Mouse (Mus musculus) liver, embryonic 14.5 days (tissue): Measurements from ENCODE around the gene Zmiz1.

Experiments used
- CTCF ChIP-seq: IDR thresholded peaks from 2 replicates; pipeline ENCODE4 v1.5.1; 2016; ENCODE audit warnings: antibody characterized with exemption, low read depth, control low read depth
- EP300 ChIP-seq: IDR thresholded peaks from 2 replicates; pipeline ENCODE4 v1.6.1; 2016; ENCODE audit warnings: antibody characterized with exemption, low read depth

DNA sequence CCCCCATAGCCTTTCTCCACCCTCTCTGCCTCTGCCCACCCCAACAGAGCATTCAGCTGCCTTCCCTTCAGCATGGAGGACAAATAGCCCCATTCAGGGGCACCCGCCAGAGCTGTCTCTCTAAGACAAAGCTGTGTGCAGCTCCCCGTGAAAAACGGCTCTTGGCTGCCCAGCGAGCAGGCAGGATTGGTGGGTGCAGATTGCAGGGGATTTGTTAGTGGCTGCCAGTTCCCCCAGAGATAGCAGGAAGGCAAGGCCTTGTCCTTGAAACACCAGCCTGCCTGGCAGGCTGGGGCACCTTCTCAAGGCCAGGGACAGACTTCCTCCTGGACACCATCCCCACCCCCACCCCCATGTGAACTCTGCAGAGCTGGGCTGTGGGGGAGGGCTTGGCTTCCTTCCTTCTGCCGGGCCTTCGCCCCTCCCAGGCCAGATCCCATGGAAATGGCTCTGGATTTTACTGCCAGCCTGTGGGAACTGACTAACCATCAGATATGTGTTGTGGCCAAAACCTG is 128.6 kb downstream of the Zmiz1 start:
- TF ChIP-seq CTCF (no peak), EP300 (no peak)
